Mouse (Mus musculus): ENCODE measurements at regions not wholly inside any gene's neighbourhood (a gene's known extent, or its start where the extent isn't known, plus 50 kb on each side); places are given as distances from the start of the nearest gene placed in this dataset.

DNA sequence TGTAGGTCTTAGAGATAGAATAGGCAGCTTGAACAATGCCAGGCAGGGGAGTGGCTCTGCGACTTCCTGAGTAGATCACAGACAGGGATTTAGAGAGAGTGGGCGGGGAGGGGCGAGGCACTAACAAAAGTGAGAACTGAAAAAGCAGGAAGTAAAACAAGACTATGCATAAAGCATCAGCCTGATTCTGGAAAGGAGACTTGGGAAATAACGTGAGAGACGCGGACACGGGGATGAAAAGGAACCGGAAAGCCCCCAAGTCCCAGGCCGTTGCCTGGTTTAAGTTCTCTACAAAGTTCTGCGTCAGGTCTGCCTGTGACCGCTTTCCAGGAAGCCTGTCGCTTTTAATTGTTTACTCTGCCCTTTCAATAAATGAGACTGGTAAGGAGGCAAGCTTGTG is 86.3 kb downstream of the D16Ertd472e start:
- no peak for TF ChIP-seq CTCF (IDR thresholded peaks at IDR 0.05)
- TF ChIP-seq POLR2A (IDR thresholded peaks at IDR 0.05; ENCODE audit: insufficient read depth, low read depth, low read length), result no peak
- no peak for TF ChIP-seq EP300 (IDR thresholded peaks at IDR 0.05; ENCODE audit: insufficient read depth, low read depth, low read length)
- Histone ChIP-seq H3K4me1 (ENCODE audit: control insufficient read depth, insufficient read depth, low read length) (no peaks in the 10 kb centered on the region; the same call in 1 of the 2 replicates), H3K27me3 (ENCODE audit: control insufficient read depth, insufficient read depth, low read length) (no peaks in the 10 kb centered on the region), H3K79me2 (replicated peaks; ENCODE audit: control insufficient read depth, insufficient read depth, low read length) (no peaks in the 10 kb centered on the region), H3K27ac (peak overlapping the region; percentile 64), H3K9ac (ENCODE audit: low read depth, low read length) (peak overlapping the region; percentile 31; the same call in 1 of the 2 replicates), H3K4me3 (peak overlapping the region; percentile 42), H3K36me3 (ENCODE audit: control insufficient read depth, insufficient read depth, low read length) (no peaks in the 10 kb centered on the region)
- 13% methylated on average over 12 of the region's 12 CpGs for WGBS
- intact Hi-C loops (cut with DNase I), result no loop called here
- peak; percentile 44 to 67 for DNase-seq

DNA sequence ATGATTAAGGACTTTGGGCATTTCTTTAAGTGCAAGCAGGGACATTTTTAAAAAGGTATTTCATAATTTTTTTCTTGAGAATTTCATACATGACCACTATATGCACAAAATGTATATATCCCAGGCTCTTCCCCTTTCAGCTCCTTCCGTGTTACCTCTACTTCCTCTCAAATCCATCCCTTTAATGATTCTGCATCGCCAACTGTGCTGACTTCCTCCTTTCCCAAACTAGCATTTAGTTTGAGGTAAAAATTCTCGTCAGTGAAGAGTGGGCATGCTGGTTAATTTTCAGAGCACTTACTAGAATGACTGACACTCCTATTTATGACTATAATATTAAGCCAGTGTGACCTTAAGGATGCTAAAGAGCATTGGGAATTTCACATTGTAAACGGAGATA is 86.9 kb downstream of the D16Ertd472e start:
- 33% methylated on average over 4 of the region's 4 CpGs for WGBS
- Histone ChIP-seq H3K27me3 (ENCODE audit: control insufficient read depth, insufficient read depth, low read length) (no peaks in the 10 kb centered on the region), H3K27ac (no peak overlapping the region; the same call in 1 of the 2 replicates), H3K79me2 (replicated peaks; ENCODE audit: control insufficient read depth, insufficient read depth, low read length) (no peaks in the 10 kb centered on the region), H3K4me3 (no peak overlapping the region), H3K4me1 (ENCODE audit: control insufficient read depth, insufficient read depth, low read length) (no peaks in the 10 kb centered on the region; the same call in 1 of the 2 replicates), H3K9ac (ENCODE audit: low read depth, low read length) (no peak overlapping the region), H3K36me3 (ENCODE audit: control insufficient read depth, insufficient read depth, low read length) (no peaks in the 10 kb centered on the region)
- no peak for DNase-seq
- intact Hi-C loops (cut with DNase I), result no loop called here
- no peak for TF ChIP-seq CTCF (IDR thresholded peaks at IDR 0.05)
- no peak for TF ChIP-seq EP300 (IDR thresholded peaks at IDR 0.05; ENCODE audit: insufficient read depth, low read depth, low read length)
- no peak for TF ChIP-seq POLR2A (IDR thresholded peaks at IDR 0.05; ENCODE audit: insufficient read depth, low read depth, low read length)

DNA sequence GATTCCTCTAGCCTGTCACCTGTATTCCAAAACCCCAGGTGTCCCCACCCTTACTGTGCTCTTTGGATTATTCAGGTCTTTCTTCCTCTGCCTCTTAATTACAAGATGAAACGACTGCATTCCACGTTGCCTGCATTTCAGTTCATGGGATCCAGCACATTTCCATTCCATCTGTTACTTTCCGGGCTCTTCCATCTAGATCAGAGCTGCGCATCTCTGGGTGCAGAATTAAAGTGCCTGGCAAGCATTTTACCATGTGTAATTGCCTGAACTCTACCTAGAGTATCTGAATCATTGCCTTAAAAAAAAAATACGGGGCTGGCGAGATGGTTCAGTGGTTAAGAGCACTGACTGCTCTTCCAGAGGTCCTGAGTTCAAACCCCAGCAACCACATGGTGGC is 90.0 kb downstream of the D16Ertd472e start:
- H3K27me3 ChIP-seq (ENCODE audit: control insufficient read depth, insufficient read depth, low read length), result no peaks in the 10 kb centered on the region
- H3K9ac ChIP-seq (ENCODE audit: low read depth, low read length), result no peak overlapping the region
- no peak for DNase-seq
- no peaks in the 10 kb centered on the region for H3K79me2 ChIP-seq (replicated peaks; ENCODE audit: control insufficient read depth, insufficient read depth, low read length)
- intact Hi-C loops (cut with DNase I), result no loop called here
- no peaks in the 10 kb centered on the region for H3K36me3 ChIP-seq (ENCODE audit: control insufficient read depth, insufficient read depth, low read length)
- no peak overlapping the region for H3K4me3 ChIP-seq
- TF ChIP-seq POLR2A (IDR thresholded peaks at IDR 0.05; ENCODE audit: insufficient read depth, low read depth, low read length) (no peak), EP300 (IDR thresholded peaks at IDR 0.05; ENCODE audit: insufficient read depth, low read depth, low read length) (no peak), CTCF (IDR thresholded peaks at IDR 0.05) (no peak)
- H3K4me1 ChIP-seq (ENCODE audit: control insufficient read depth, insufficient read depth, low read length), result no peaks in the 10 kb centered on the region; the same call in 1 of the 2 replicates
- H3K27ac ChIP-seq, result no peak overlapping the region
- WGBS, result 90% methylated on average over 6 of the region's 6 CpGs

DNA sequence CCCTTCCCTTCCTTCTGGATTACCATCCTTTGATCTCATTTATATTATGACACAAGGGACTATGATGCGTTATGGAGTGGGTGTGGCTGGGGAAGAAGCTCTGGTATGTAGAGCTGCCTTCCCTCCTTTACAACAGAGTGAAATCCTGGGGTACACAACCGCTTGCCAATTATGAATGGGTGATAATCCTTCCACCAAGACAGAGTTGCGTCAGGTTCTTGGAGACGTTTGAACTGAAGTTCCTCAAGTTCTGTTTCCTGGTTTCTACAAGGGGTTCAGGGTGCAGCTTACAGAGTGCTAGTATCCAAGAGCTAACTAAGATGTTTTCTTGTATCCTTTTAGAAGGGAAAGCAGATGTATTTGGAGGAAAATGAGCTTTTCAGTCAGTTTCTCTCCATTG is 92.2 kb downstream of the D16Ertd472e start:
- Histone ChIP-seq H3K27ac (no peak overlapping the region), H3K9ac (ENCODE audit: low read depth, low read length) (no peak overlapping the region), H3K36me3 (ENCODE audit: control insufficient read depth, insufficient read depth, low read length) (no peaks in the 10 kb centered on the region), H3K27me3 (ENCODE audit: control insufficient read depth, insufficient read depth, low read length) (no peaks in the 10 kb centered on the region), H3K4me1 (ENCODE audit: control insufficient read depth, insufficient read depth, low read length) (no peaks in the 10 kb centered on the region), H3K79me2 (replicated peaks; ENCODE audit: control insufficient read depth, insufficient read depth, low read length) (no peaks in the 10 kb centered on the region), H3K4me3 (no peak overlapping the region)
- DNase-seq, result no peak
- intact Hi-C loops (cut with DNase I), result no loop called here
- TF ChIP-seq POLR2A (IDR thresholded peaks at IDR 0.05; ENCODE audit: insufficient read depth, low read depth, low read length) (no peak), CTCF (IDR thresholded peaks at IDR 0.05) (no peak)
- 79% methylated on average over 4 of the region's 4 CpGs for WGBS

DNA sequence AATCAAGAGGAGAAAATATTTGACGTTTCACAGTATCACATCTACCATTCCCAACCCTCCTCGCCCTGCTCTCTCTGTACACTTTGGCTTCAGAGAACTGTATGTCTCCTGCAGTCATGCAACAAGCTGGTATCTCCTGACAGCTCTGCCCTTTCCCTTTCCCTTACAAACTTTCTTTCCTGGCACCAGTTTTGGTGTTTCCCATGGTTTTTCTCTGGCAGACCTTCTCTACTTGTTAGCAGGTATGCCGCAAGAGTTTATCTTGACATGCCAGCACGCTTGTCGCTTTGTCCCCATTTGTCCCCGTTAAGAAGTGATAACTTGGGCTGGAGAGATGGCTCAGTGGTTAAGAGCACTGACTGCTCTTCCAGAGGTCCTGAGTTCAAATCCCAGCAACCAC is 94.9 kb downstream of the D16Ertd472e start:
- Histone ChIP-seq H3K36me3 (ENCODE audit: control insufficient read depth, insufficient read depth, low read length) (no peaks in the 10 kb centered on the region), H3K9ac (ENCODE audit: low read depth, low read length) (no peak overlapping the region), H3K4me3 (no peak overlapping the region), H3K79me2 (replicated peaks; ENCODE audit: control insufficient read depth, insufficient read depth, low read length) (no peaks in the 10 kb centered on the region), H3K4me1 (ENCODE audit: control insufficient read depth, insufficient read depth, low read length) (no peaks in the 10 kb centered on the region), H3K27me3 (ENCODE audit: control insufficient read depth, insufficient read depth, low read length) (no peaks in the 10 kb centered on the region), H3K27ac (no peak overlapping the region)
- no peak for TF ChIP-seq CTCF (IDR thresholded peaks at IDR 0.05)
- DNase-seq, result no peak
- intact Hi-C loops (cut with DNase I), result no loop called here
- WGBS, result 79% methylated on average over 6 of the region's 6 CpGs

DNA sequence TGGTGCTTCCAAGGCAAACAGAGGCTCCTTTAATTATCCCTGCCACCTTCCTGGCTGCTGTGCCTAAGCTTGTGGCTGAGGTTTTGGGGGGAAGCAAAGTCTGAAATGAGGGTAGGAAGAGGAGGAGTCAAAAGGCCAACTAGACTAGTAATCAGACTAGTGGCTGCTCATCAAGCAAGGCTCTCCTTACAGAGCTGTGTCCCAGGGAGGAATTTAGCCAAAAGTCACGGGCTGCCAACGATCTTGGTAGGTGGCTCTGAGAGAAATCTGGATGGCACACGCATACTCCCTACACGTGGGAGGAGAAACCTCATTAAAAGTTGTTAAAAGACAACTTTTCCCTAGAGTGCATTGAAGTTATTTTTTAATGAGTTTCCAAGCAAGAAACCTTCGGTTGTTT is 95.4 kb downstream of the D16Ertd472e start:
- intact Hi-C loops (cut with DNase I), result no loop called here
- peak in 1 of 2 experiments; percentile 16 for DNase-seq

More for the DNA sequence above, 95.4 kb downstream of the D16Ertd472e start:
- H3K9ac ChIP-seq (ENCODE audit: low read depth, low read length), result no peak overlapping the region
- no peak overlapping the region for H3K4me3 ChIP-seq
- WGBS, result 39% methylated on average over 5 of the region's 5 CpGs
- H3K36me3 ChIP-seq (ENCODE audit: control insufficient read depth, insufficient read depth, low read length), result no peaks in the 10 kb centered on the region
- TF ChIP-seq CTCF (IDR thresholded peaks at IDR 0.05) (no peak), POLR2A (IDR thresholded peaks at IDR 0.05; ENCODE audit: insufficient read depth, low read depth, low read length) (no peak), EP300 (IDR thresholded peaks at IDR 0.05; ENCODE audit: insufficient read depth, low read depth, low read length) (no peak)
- H3K4me1 ChIP-seq (ENCODE audit: control insufficient read depth, insufficient read depth, low read length), result no peaks in the 10 kb centered on the region
- H3K27me3 ChIP-seq (ENCODE audit: control insufficient read depth, insufficient read depth, low read length), result no peaks in the 10 kb centered on the region
- no peak overlapping the region for H3K27ac ChIP-seq
- H3K79me2 ChIP-seq (replicated peaks; ENCODE audit: control insufficient read depth, insufficient read depth, low read length), result no peaks in the 10 kb centered on the region

Measured in heart, adult 2 months (tissue).